Mouse (Mus musculus) NIH3T3 (cell line): ENCODE results near the gene Tmem139.
A peak's percentile ranks its signal among the peaks of the same experiment; 100 is the strongest.

Experiments
- DNase-seq: peaks from one replicate; pipeline ENCODE4 v3.0.0-alpha.2; 2012; ENCODE audit warnings: low read depth

The Tmem139 gene

DNA sequence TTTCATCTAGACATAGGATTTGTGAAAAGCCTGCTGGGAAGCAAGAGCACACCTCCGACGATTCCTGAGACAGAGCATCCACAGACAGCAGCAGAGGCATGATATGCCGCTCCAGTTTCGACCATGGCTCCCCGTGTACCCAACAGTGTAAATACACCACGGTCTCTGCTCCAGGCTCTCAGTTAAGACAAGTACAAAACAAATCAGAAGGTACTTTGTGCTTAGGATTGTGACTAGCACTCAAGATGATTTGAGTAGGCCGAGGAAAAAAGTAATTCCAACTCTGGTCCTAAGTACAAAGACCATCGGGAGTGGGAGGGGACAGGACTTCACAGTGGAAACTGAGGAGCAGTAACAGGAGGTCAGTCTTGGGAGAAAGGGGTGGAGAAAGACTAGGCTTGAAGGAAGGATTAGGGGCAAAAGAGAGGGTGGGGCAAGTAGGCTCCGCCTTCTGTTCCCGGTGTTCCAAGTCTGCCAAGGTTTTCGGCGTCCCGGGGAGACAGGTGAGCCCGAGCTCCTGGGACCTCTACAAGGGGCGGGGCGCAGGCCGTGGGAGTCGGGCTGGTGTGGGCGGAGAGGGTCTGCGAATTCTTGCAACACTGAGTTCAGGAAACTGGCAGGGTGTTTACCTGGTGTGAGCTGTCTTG lies at the start of gene Tmem139:
TSS of gene Tmem139 (plus strand) at position 447 of the 647 bp plus-strand sequence.
- no peak for DNase-seq

DNA sequence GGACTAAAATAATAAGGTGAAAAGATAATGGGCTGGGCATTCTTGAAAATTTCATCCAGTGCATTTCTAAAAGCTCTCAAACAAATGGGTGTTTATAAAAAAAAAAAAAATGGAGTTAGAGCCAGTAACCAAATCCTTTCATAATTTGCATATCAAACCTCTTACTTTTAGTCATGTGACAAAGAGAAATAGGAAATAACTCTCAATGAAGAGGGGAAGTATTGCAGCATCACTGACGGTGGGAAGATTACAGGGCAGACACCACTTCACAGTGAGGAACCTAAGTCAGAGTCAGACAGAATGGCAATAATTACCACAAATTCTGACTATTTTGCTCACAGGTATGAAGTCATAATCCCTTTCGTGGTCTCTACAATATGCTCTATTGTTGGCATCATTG lies 46.7 kb upstream of the Tmem139 start, which contains the start of gene Tas2r144:
TSS of gene Tas2r144 (plus strand) at position 301 of the 400 bp plus-strand sequence.
- no peak for DNase-seq

DNA sequence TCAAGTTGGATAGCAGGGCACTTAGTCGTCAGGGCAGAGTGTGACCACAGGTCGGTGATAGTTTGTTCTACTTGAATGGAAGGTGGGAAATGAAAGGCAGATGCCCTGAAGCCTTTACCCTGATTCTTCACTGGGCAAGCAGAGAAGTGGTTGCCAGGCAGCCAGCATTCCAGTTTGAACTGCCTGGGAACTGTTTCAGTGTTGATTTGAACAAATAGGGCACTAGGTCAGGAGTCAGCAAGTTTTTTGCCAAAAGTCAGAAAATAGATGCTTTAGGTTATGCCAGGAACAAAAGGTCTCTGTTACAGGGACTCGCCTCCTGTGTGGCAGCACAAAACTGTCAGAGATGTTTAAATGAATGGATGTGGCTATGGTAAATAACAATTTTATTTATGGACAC lies 39.5 kb upstream of the Tmem139 start:
- peak; percentile 21 for DNase-seq

- no peak for DNase-seq
These were observed 36.7 kb upstream of the Tmem139 start for GRCm38 (mm10) chr6:42225046-42225445.

- DNase-seq = peak; percentile 92
These were observed 34.3 kb upstream of the Tmem139 start for GRCm38 (mm10) chr6:42227240-42228101.

GRCm38 (mm10) chr6:42229610-42230009 lies 32.2 kb upstream of the Tmem139 start:
- DNase-seq = no peak

DNA sequence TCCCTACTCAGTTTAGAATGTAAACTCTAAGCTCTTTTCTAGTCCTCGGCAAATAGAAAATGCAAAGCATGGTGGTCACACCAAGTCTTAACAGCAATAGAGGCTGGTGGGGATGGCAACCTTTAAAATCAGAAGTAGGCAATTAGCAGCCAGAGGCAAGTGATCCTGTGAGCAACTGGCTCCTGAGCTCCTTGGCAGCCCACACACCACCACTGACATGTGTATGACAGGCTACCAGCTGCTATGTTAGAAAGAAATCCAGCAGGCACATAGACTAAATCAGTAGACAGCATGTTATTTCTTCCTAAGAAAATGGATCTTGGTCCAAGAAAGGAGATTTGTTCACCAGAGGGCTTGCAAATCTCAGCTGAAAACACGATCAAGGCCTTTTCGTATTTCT lies 30.6 kb upstream of the Tmem139 start:
- no peak for DNase-seq

- no peak for DNase-seq
These were observed 24.4 kb upstream of the Tmem139 start for GRCm38 (mm10) chr6:42237276-42237805.

DNA sequence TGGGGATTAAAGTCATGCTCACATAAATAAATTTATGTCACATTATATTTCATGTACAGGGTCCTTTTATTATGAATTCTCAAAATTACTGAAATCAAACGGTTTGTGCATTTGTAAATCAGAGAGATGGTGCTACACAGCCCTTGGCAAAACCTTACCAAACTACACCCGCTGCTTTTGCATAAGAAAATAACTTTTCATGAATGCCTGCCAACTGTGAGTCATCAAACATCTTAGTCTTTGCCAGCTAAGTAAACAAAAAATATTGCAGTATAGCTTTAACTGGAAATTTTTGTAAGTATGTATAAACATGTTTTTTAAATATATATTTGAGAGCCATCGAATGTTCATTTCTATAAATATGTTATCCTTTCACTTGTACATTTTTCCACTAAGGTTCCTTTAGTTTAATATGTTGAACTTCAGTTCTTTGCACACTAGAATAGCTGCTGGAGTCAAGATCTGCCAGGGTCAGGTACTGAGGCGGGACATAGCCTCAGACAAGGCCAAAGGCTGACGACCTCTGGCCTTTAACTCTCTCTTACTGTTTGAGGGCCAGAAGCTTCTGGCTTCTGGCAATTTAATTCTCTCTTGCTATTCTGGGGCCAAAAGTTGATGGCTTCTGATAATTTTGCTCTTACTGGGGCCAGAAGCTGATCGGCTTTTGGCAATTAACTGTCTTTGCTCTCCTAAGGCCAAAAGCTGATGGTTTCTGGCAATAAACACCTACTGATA lies 20.3 kb upstream of the Tmem139 start:
- peak; percentile 95 for DNase-seq

DNA sequence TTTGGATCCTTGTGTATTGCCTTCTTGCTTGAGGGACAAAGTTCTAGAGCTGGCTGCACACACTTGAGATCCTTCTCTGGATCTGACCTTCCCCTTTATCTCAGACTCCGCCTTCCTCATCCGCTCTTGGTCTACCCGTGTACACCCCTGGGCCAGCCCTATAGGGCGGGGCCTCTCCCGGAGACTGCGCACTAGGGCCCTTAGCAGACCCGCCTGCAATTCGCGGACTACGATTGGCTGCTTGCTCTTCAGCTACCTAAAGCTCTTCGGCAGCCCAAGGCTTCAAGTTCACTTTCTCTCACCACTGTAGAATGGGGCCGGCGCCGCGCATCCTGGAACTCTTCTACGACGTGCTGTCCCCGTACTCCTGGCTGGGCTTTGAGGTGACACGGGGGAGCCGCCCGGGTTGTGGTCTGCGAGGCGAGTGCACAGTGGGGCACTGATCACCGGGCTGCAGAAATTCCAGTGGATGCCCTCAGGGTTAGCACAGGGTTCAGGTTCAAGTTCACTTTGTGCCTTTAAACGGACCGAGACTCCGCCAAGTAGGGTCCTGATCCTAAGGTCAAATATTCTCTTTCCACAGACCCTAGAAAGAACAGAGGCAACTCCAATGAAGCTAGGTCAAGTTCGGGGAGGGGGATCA lies 15.9 kb upstream of the Tmem139 start, which contains the start of gene Gstk1:
TSS of gene Gstk1 (plus strand) at position 225 of the 643 bp plus-strand sequence.
- no peak for DNase-seq

GRCm38 (mm10) chr6:42247173-42247572 lies 14.6 kb upstream of the Tmem139 start:
- DNase-seq = no peak

DNA sequence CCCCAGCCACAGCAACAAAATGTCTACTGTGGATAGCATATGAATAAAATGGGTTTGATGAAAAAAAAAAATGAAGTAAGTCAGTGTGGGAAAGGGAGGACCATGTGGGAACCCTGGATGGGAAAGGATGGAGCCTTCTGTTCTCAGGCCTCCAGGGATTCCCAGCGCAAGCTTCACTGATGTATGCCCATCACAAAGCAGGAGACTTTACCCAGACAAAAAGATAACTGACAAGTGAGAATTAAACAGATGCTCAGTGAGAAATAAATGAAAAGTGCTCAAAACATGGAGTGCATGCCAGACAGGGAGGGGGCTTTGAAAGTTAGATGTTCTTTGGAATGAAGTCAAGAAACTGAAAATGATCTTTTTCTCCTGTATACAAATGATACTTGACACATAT lies 13.8 kb upstream of the Tmem139 start:
- no peak for DNase-seq

DNA sequence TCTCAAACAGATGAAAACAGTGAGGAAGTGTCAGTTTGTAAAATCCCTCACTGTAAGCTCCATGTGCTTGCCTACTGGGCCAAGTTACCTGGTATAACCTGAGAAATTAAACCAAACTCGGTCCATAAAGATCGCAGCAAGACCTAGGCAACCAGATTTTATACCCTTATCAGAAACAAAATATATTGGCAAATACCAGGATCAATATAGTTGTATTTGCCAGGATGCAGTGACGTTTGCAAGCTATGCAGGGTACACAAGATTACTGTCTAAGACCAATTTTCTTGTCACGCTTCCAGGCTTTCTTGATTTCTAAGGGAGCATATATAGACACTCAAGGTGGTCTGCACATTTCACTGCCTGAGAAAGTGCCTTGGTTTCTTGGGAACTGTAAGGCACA lies 10.0 kb upstream of the Tmem139 start:
- no peak for DNase-seq

DNA sequence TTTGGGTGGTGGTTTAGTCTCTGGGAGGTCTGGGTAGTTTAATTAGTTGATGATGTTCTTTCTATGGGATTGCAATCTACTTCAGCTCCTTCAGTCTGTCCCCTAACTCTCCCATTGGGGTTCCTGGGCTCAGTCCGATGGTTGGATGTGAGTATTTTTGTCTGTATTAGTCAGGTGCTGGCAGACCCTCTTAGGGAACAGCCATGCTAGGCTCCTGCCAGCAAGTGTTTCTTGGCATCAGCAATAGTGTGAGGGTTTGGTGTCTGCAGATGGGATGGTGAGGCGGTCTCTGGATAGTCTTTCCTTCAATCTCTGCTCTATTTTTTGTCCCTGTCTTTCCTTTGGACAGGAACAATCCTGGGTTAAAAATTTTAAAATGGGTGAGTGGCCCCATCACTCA lies 8.7 kb upstream of the Tmem139 start:
- no peak for DNase-seq

DNA sequence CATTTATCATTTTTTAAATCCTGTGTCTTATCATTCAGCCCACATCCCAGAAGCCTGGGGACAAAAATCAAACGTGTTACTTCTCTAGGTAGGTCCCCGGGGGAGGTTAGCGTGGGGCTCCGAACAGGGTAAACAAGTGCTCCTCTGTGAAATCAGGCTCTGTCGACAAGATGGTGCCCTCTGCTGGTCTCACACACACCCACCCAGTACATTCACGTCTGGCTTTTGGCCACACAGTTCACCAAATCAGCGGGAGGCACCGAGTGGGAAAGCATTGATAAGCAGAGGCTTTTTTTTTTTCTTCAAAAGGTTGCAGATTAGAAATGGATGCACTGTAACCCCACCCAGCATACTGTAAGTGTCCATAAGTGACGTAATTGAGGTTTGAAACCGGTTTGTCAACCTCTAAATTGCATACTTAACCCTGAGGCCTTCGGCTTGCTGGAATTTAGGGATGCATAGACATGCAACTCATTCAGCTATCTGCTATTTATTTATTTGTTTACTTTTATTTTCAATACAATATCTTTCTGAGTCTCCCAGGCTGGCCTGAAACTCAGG lies 4.4 kb upstream of the Tmem139 start:
- DNase-seq = peak; percentile 73

- DNase-seq = no peak
These were observed 1.3 kb upstream of the Tmem139 start for GRCm38 (mm10) chr6:42260430-42260829.

- DNase-seq = peak; percentile 100
These were observed 3.0 kb downstream of the Tmem139 start, which contains the start of gene Casp2 for GRCm38 (mm10) chr6:42264626-42265312. Casp2 (plus strand) TSS chr6:42264985.

DNA sequence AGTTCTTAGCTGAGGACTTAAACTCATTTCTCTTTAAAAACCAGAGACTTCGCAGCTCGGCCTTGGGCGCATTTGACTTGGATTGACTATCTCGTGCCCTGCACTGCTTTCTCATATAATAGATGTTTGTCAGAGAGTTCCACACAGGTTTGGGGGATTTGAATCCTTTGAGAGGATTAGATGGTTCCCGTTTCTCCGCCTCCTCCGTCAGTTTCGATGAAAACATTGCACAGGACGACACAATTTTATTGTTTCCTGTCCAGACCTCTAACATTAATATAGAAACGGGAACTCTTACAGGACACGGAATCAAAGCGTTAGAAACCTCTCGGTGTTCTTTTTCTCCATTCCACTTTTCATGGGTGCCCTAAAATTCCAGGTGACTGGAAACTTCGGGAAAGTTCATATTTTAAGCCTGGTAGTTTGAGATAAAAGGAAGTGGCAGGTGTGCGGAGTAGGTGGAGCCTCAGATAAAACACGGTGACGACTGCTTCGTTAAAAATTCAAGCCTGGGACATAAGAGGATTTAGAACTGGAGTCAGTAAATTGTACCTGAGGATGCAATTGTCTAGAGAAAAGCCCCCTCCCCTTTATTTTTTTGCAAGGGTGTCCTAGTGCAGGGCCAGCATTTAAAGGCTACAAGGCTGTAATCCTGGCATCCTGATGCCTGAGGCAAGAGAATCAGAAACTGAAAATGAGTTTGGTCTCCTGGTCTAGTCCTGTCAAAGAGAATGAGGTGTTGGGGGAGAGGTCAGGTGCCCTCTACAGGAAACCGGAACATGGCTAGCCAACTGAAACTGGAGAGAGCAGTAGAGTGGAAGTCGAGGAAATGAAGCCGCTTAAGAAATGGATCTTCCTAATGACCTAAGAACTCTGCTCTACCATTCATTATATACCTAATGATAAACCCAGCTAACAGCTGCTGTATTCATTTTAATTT lies 3.9 kb downstream of the Tmem139 start:
- peak; percentile 11 for DNase-seq

DNA sequence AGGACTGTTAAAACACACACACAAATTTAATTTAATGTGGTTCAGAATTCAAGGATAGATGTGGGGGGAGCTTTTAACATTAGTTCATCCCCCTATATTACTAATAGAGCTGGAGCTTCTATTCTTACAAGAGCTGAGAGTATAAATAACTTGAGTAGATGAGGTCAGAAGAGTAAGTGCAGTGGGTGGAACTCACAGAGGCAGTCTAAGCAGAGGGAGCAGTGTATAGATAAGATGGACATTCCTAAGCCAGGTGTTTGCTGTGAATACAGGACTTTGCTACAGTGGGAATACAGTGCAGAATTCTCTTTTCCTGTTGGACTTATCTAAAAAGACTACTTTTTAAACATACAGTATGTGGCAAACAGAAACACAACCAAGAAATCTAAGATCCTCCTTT lies 9.0 kb downstream of the Tmem139 start:
- no peak for DNase-seq

DNA sequence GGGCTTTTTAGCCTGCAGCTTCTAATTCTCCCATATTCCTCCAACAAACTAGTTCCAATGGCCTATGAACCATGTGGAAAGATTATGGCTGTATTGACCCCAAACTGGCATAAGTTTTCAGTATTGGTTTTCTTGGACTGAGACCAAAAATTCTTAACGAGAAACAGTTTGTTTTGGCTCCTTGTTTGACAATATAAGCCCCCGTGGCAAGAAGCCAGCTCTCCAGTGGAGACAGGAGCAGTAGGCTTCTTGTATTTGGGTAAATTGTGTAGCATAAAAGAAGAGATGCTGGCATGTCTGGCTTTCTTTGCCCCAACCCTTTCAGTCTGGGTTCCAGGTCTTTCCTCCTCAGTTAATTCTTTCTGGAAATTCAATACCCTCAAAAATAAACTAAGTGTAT lies 14.4 kb downstream of the Tmem139 start:
- peak; percentile 49 for DNase-seq
